Mouse (Mus musculus): Measurements from ENCODE around the gene Gm9945. TPM values are rescaled to one million over a fixed set of nuclear protein-coding genes. Genes with fewer than 3 reads are reported as not detected.

The Gm9945 gene
- total and polyA plus RNA-seq, 3 experiments: not detected

DNA sequence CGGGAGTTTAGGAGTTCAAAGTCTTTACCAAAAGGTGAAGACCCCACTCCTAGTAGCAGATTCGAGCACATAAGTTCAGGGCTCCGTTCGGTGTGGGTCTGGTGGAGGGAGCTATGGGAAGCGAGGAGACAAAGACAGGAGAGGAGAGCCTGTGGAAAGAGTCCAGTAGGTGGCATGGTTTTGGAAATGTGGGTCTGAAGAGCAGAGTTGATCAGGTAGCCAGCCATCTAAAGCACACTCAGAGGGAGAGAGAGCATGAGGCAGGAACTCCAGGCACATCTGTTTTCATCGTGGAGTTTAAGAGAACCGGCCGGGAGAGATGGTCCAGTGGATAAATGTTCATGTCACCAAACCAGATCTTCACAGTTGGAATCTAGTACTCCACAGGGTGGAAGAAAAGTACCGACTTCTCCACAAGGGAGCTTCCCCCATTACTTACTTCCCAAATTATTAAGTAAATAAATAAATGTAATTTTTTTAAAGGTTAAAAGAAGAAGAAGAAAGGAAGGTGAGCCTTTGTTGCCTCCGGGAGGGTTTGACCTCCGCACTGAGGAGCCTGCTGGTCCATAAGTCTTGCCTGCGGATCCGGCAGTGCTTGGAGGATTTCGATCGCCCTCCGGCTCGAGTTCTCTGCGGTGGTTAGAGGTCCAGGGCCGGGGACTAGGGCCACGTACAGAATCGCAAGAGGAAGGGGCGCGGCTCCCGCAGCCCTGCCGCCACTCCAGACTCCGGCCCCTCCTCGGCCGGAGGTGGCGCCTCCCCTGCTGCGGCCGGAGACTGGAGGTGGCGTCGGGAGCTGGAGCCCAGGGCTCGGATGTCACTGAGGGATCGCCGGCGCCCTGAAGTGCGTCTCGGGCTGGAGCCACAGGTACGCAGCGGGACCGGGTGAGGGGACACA is 23.2 kb upstream of the Gm9945 start, which contains the start of the genes Gm10447 and Shroom1:
Gm10447 (minus strand) TSS at position 637 of the 898 bp plus-strand sequence.
Shroom1 (plus strand) TSS at position 732 of the 898 bp plus-strand sequence.
- Histone ChIP-seq H3K27ac (ENCODE audit: insufficient read depth, low read depth) (no peak within 1 kb of the TSS), H3K4me3 (replicated peaks in 1 of 3; ENCODE audit: low read depth in 2 of 3, low read length in 2 of 3, poor library complexity in 1 of 3) (no peak within 1 kb of the TSS), H3K4me1 (ENCODE audit: control insufficient read depth in 1 of 2, insufficient read depth in 2 of 2) (peaks cover 2 to 3% of the 10 kb centered on the region in 2 experiments; a peak in 2 of 4 replicates), H3K79me2 (replicated peaks; ENCODE audit: control insufficient read depth, extremely low read depth, insufficient read depth, poor library complexity, severe bottlenecking) (no peaks in the 10 kb centered on the region), H3K27me3 (replicated peaks) (peaks cover 1% of the 10 kb centered on the region), H3K36me3 (replicated peaks in 1 of 2; ENCODE audit: control insufficient read depth in 1 of 2, insufficient read depth in 1 of 2, low read length in 1 of 2) (no peaks in the 10 kb centered on the region), H3K9ac (ENCODE audit: insufficient read depth, low read depth) (no peak within 1 kb of the TSS), H3K4me2 (ENCODE audit: insufficient read depth, low read depth, poor library complexity, severe bottlenecking) (no peak within 1 kb of the TSS), H3K9me3 (replicated peaks; ENCODE audit: low read length) (peaks cover 5% of the 10 kb centered on the region)
- DNase-seq (ENCODE audit: extremely low read depth): no peak
- in situ Hi-C loops (cut with MboI; ENCODE audit: low pct_ligation_motif_present, low pct_unique_long_range_greater_than_20kb, low sequenced_read_pairs) (no loop called here), dilution Hi-C loops (cut with MboI; ENCODE audit: extremely low pct_ligation_motif_present, extremely low pct_unique_long_range_greater_than_20kb, low sequenced_read_pairs) (no loop called here)
- TF ChIP-seq HCFC1 (IDR thresholded peaks at IDR 0.05; ENCODE audit: low read depth, low read length) (no peak), USF1 (IDR thresholded peaks at IDR 0.05; ENCODE audit: low read depth, low read length) (no peak), ZKSCAN1 (IDR thresholded peaks at IDR 0.05; ENCODE audit: borderline replicate concordance, low read depth, low read length) (no peak), SMC3 (IDR thresholded peaks at IDR 0.05; ENCODE audit: low read depth, low read length) (no peak), PAX5 (IDR thresholded peaks at IDR 0.05; ENCODE audit: low read length) (no peak), GABPA (IDR thresholded peaks at IDR 0.05; ENCODE audit: insufficient replicate concordance, low read depth, low read length) (no peak), ZMIZ1 (IDR thresholded peaks at IDR 0.05; ENCODE audit: low read depth, low read length) (no peak), E2F4 (IDR thresholded peaks at IDR 0.05; ENCODE audit: insufficient replicate concordance, low read depth, low read length) (no peak), KAT2A (IDR thresholded peaks at IDR 0.05; ENCODE audit: insufficient replicate concordance, low read length) (no peak), MXI1 (IDR thresholded peaks at IDR 0.05; ENCODE audit: low read depth, low read length) (no peak), POLR2AphosphoS2 (IDR thresholded peaks at IDR 0.05; ENCODE audit: low read depth, low read length) (no peak), BHLHE40 (IDR thresholded peaks at IDR 0.05; ENCODE audit: low read depth, low read length) (no peak), MAFK (IDR thresholded peaks at IDR 0.05; ENCODE audit: insufficient replicate concordance, low read length) (no peak), CHD2 (IDR thresholded peaks at IDR 0.05; ENCODE audit: low read length) (no peak), ZC3H11A (IDR thresholded peaks at IDR 0.05; ENCODE audit: low read depth, low read length) (no peak), NELFE (IDR thresholded peaks at IDR 0.05; ENCODE audit: low read depth, low read length) (no peak), TBP (conservative IDR thresholded peaks at IDR 0.05; ENCODE audit: low read depth, low read length) (no peak), MEF2A (IDR thresholded peaks at IDR 0.05; ENCODE audit: borderline replicate concordance, low read depth, low read length) (no peak)

Measured in CH12.LX (cell line).